Mouse (Mus musculus) left cerebral cortex, adult 8-10 months (tissue): ENCODE results near the gene 1600002K03Rik. TPM values are rescaled to one million over a fixed set of nuclear protein-coding genes. Genes with fewer than 3 reads are reported as not detected.
"Not testable (repeated sequence)": the region's sequence is repeated elsewhere in the genome, so short reads cannot be mapped to it uniquely, and the experiment has no call there.

Experiments used
- DNase-seq, 2 experiments: peaks; one replicate each; pipeline ENCODE4 v3.0.0; 2022; ENCODE audit warnings: low spot score in 2 of 2
- total RNA-seq, 4 experiments: library from RNA; stranded (reverse); gene quantifications; 2 replicates each; pipeline ENCODE4 v1.2.4; 2022

Gene 1600002K03Rik
- total RNA-seq, 4 experiments from 2014 or later, result 4.1 to 6.0 (median 5.5) TPM

- DNase-seq, result not testable (repeated sequence)
Measured at GRCm38 (mm10) chr10:80223137-80223536, 50.4 kb downstream of the 1600002K03Rik start.

Other genes with a start within 250 kb of the 1600002K03Rik start
- gene Arid3a, start 245.9 kb upstream of the 1600002K03Rik start, total RNA-seq, result 1 to 10 TPM; 5.0 to 7.8 (median 7.5) TPM
- 10 to 100 TPM; 38.5 to 48.2 (median 44.6) TPM for gene Wdr18, start 212.8 kb upstream of the 1600002K03Rik start, total RNA-seq
- gene Grin3b, start 202.2 kb upstream of the 1600002K03Rik start, total RNA-seq, result under 1 TPM; 0.23 to 0.30 (median 0.24) TPM
- gene Tmem259, start 188.6 kb upstream of the 1600002K03Rik start, total RNA-seq, result 100 to 1,000 TPM; 105 to 117 (median 113) TPM
- 1 to 10 TPM; 5.4 to 6.7 (median 6.3) TPM for gene Cnn2, start 184.4 kb upstream of the 1600002K03Rik start, total RNA-seq
- gene Abca7, start 176.4 kb upstream of the 1600002K03Rik start, total RNA-seq, result 10 to 100 TPM; 11.0 to 12.3 (median 12.0) TPM
- gene Arhgap45, start 156.3 kb upstream of the 1600002K03Rik start, total RNA-seq, result 1 to 10 TPM; 3.6 to 9.6 (median 6.0) TPM
- gene Polr2e, start 133.1 kb upstream of the 1600002K03Rik start, total RNA-seq, result 10 to 100 TPM; 64.7 to 80.4 (median 72.9) TPM
- gene Gpx4, start 125.8 kb upstream of the 1600002K03Rik start, total RNA-seq, result 100 to 1,000 TPM; 472 to 551 (median 538) TPM
- 10 to 100 TPM; 16.2 to 32.0 (median 20.3) TPM for gene Sbno2, start 67.4 kb upstream of the 1600002K03Rik start, total RNA-seq
- 100 to 1,000 TPM; 102 to 111 (median 109) TPM for gene Stk11, start 57.1 kb upstream of the 1600002K03Rik start, total RNA-seq
- gene Atp5d, start 34.3 kb upstream of the 1600002K03Rik start, total RNA-seq, result 100 to 1,000 TPM; 306 to 342 (median 330) TPM
- 100 to 1,000 TPM; 328 to 363 (median 358) TPM for gene Cbarp, start 32.1 kb upstream of the 1600002K03Rik start, total RNA-seq
- gene Midn, start 24.7 kb upstream of the 1600002K03Rik start, total RNA-seq, result 10 to 100 TPM; 48.5 to 76.4 (median 64.1) TPM
- 100 to 1,000 TPM; 124 to 159 (median 143) TPM for gene Cirbp, start 7.0 kb upstream of the 1600002K03Rik start, total RNA-seq
- 1 to 10 TPM; 6.8 to 9.1 (median 7.7) TPM for gene Efna2, start 6.5 kb downstream of the 1600002K03Rik start, total RNA-seq
- 10 to 100 TPM; 41.9 to 51.7 (median 44.1) TPM for gene Mum1, start 53.5 kb downstream of the 1600002K03Rik start, total RNA-seq
- 100 to 1,000 TPM; 214 to 225 (median 218) TPM for gene Ndufs7, start 76.2 kb downstream of the 1600002K03Rik start, total RNA-seq
- 10 to 100 TPM; 28.8 to 33.6 (median 31.1) TPM for gene Gamt, start 88.1 kb downstream of the 1600002K03Rik start, total RNA-seq
- gene Dazap1, start 88.5 kb downstream of the 1600002K03Rik start, total RNA-seq, result 10 to 100 TPM; 76.4 to 90.1 (median 83.5) TPM
- 1,000 to 10,000 TPM in 1 of 4 experiments, 100 to 1,000 TPM in 3; 922 to 1,007 (median 961) TPM for gene Rps15, start 119.5 kb downstream of the 1600002K03Rik start, total RNA-seq
- gene Apc2, start 123.0 kb downstream of the 1600002K03Rik start, total RNA-seq, result 100 to 1,000 TPM; 107 to 125 (median 116) TPM
- gene 2310011J03Rik, start 147.6 kb downstream of the 1600002K03Rik start, total RNA-seq, result 10 to 100 TPM; 25.7 to 29.0 (median 27.3) TPM
- 10 to 100 TPM in 1 of 4 experiments, 1 to 10 TPM in 3; 6.7 to 10.2 (median 8.3) TPM for gene Pcsk4, start 156.6 kb downstream of the 1600002K03Rik start, total RNA-seq
- 10 to 100 TPM; 12.0 to 14.8 (median 13.6) TPM for gene Reep6, start 157.0 kb downstream of the 1600002K03Rik start, total RNA-seq
- gene Adamtsl5, start 175.5 kb downstream of the 1600002K03Rik start, total RNA-seq, result 10 to 100 TPM; 10.7 to 12.1 (median 11.5) TPM
- 10 to 100 TPM; 27.8 to 29.4 (median 28.7) TPM for gene Plk5, start 183.5 kb downstream of the 1600002K03Rik start, total RNA-seq
- gene Mex3d, start 214.7 kb downstream of the 1600002K03Rik start, total RNA-seq, result 10 to 100 TPM; 18.9 to 20.3 (median 19.6) TPM
- gene Mbd3, start 226.6 kb downstream of the 1600002K03Rik start, total RNA-seq, result 100 to 1,000 TPM; 146 to 152 (median 149) TPM
- gene Uqcr11, start 233.9 kb downstream of the 1600002K03Rik start, total RNA-seq, result 100 to 1,000 TPM; 332 to 408 (median 366) TPM